ENCODE assay signal across 17 mouse cellular contexts in the genomic region with DNA sequence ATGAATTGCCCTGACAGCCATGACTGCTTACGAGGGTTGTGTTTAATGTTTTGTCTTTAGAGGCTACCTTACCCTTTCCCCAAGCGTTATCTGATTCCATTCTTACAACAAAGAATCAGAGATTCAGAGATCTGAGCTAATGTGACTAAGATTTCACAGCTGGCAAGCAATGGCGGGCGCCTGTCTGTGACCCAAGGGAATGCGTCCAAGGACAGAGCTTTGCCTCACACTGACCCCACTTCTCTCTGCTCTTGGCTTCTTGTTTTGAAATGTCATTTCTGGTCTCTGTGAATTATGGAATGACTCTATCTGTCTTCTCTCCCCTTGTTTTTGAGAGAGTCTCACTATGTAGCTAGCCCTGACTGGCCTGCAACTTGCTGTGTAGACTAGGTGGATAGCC. TPM values are rescaled to one million over a fixed set of nuclear protein-coding genes. Genes with fewer than 3 reads are reported as not detected.
A peak's percentile ranks its signal among the peaks of the same experiment; 100 is the strongest.
DNase-seq lines count a peak whose midpoint lies in the region; ATAC-seq and TF ChIP-seq lines count a peak whose summit lies in the region.
"Had no signal": no experiment of that assay in that cellular context is flagged by ENCODE, and none has a peak within 500 bp of the region (broad histone marks: within the 10 kb centered on the region; RNA-seq: fewer than 3 reads in every experiment).

No protein-coding gene starts in this region.

- no peak overlapping the region for H3K9ac ChIP-seq in heart, adult 2 months (ENCODE audit: low read depth, low read length)
- no peak overlapping the region for H3K9ac ChIP-seq in lung, postnatal 0 days (replicated peaks; ENCODE audit: low read depth)
- no peak overlapping the region for H3K9ac ChIP-seq in forebrain, embryonic 16.5 days (replicated peaks; ENCODE audit: low read depth, low read length)
- H3K9ac ChIP-seq: hindbrain, embryonic 14.5 days; lung, embryonic 15.5 days; neural tube, embryonic 12.5 days had no signal

- 0 out of 2 replicates have a peak, but pooled peaks have one; percentile 9 for TF ChIP-seq CTCF in heart, adult 2 months (IDR thresholded peaks at IDR 0.05)
- no peak for TF ChIP-seq CTCF in lung, postnatal 0 days (IDR thresholded peaks at IDR 0.05)
- TF ChIP-seq CTCF in lung, adult 2 months (IDR thresholded peaks at IDR 0.05; ENCODE audit: insufficient read depth, low read length): no peak

- H3K4me2 ChIP-seq in lung, postnatal 0 days (replicated peaks; ENCODE audit: low read depth, low read length): no peak overlapping the region
- H3K4me2 ChIP-seq in forebrain, embryonic 16.5 days (ENCODE audit: low read length): no peak overlapping the region
- H3K4me2 ChIP-seq: hindbrain, embryonic 14.5 days; liver, embryonic 11.5 days; lung, embryonic 15.5 days; neural tube, embryonic 12.5 days had no signal

- peaks cover 12% of the 10 kb centered on the region for H3K79me2 ChIP-seq in heart, adult 2 months (replicated peaks; ENCODE audit: control insufficient read depth, insufficient read depth, low read length)

- TF ChIP-seq EP300 in heart, adult 2 months (IDR thresholded peaks at IDR 0.05; ENCODE audit: insufficient read depth, low read depth, low read length): no peak
- no peak for TF ChIP-seq EP300 in lung, postnatal 0 days (IDR thresholded peaks at IDR 0.05)

- no peaks in the 10 kb centered on the region for H3K9me3 ChIP-seq in lung, postnatal 0 days (ENCODE audit: low read length)
- no peaks in the 10 kb centered on the region for H3K9me3 ChIP-seq in forebrain, embryonic 16.5 days (ENCODE audit: control insufficient read depth, low read length)
- H3K9me3 ChIP-seq: lung, embryonic 15.5 days; neural tube, embryonic 12.5 days had no signal

- H3K36me3 ChIP-seq in heart, adult 2 months (ENCODE audit: control insufficient read depth, insufficient read depth, low read length): peaks cover 27% of the 10 kb centered on the region
- H3K36me3 ChIP-seq in lung, postnatal 0 days (ENCODE audit: insufficient read depth, low read length): no peaks in the 10 kb centered on the region
- no peaks in the 10 kb centered on the region for H3K36me3 ChIP-seq in forebrain, embryonic 16.5 days (ENCODE audit: control insufficient read depth, insufficient read depth)
- H3K36me3 ChIP-seq: lung, embryonic 15.5 days; neural tube, embryonic 12.5 days had no signal

- peak; percentile 28; the same call in 1 of the 2 replicates for ATAC-seq in lung, postnatal 0 days
- ATAC-seq in forebrain, embryonic 16.5 days: no peak
- ATAC-seq: intestine, postnatal 0 days; Patski had no signal

- no peak overlapping the region for H3K4me3 ChIP-seq in heart, adult 2 months
- H3K4me3 ChIP-seq in lung, postnatal 0 days (ENCODE audit: low read depth, low read length): no peak overlapping the region
- no peak overlapping the region for H3K4me3 ChIP-seq in lung, adult 2 months (replicated peaks; ENCODE audit: extremely low read depth, low read depth, low read length)
- H3K4me3 ChIP-seq in forebrain, embryonic 16.5 days (replicated peaks; ENCODE audit: low read length): no peak overlapping the region
- H3K4me3 ChIP-seq: lung, embryonic 15.5 days; neural tube, embryonic 12.5 days had no signal

- TF ChIP-seq POLR2A in heart, adult 2 months (IDR thresholded peaks at IDR 0.05; ENCODE audit: insufficient read depth, low read depth, low read length): no peak
- TF ChIP-seq POLR2A in lung, adult 2 months (IDR thresholded peaks at IDR 0.05; ENCODE audit: borderline replicate concordance, extremely low read depth, low read depth, low read length): no peak

- peak overlapping the region; percentile 52 for H3K27ac ChIP-seq in heart, adult 2 months
- H3K27ac ChIP-seq in lung, postnatal 0 days (ENCODE audit: low read length): peak overlapping the region; percentile 54
- H3K27ac ChIP-seq in forebrain, embryonic 16.5 days (ENCODE audit: low read length): no peak overlapping the region
- H3K27ac ChIP-seq: hindbrain, embryonic 14.5 days; lung, embryonic 15.5 days; neural tube, embryonic 12.5 days had no signal

- no peaks in the 10 kb centered on the region for H3K27me3 ChIP-seq in heart, adult 2 months (ENCODE audit: control insufficient read depth, insufficient read depth, low read length)
- H3K27me3 ChIP-seq in lung, postnatal 0 days (replicated peaks; ENCODE audit: insufficient read depth, low read length): no peaks in the 10 kb centered on the region
- no peaks in the 10 kb centered on the region for H3K27me3 ChIP-seq in forebrain, embryonic 16.5 days (replicated peaks; ENCODE audit: control insufficient read depth, insufficient read depth, low read length)
- H3K27me3 ChIP-seq: lung, embryonic 15.5 days; neural tube, embryonic 12.5 days; Patski had no signal

- DNase-seq in heart, adult 2 months: no peak
- DNase-seq in heart, adult 9 months (ENCODE audit: low spot score in 2 of 2): no peak
- peak; percentile 74 for DNase-seq in lung, postnatal 0 days (ENCODE audit: low spot score)
- DNase-seq in lung, adult 2 months: no peak
- DNase-seq in adrenal gland, postnatal 25 days: peak; percentile 61
- peak; percentile 45 for DNase-seq in skeletal muscle tissue, adult 2 months (ENCODE audit: low read depth, low spot score)
- DNase-seq: B cell, adult 2 months; midbrain, embryonic 14.5 days; right cerebral cortex, postnatal 14 days; thymus, postnatal 36 days had no signal

- intact Hi-C loops in heart, adult 2 months (cut with DNase I): no loop called here

- WGBS in heart, adult 2 months: 61% methylated on average over 5 of the region's 5 CpGs
- 58% methylated on average over 5 of the region's 5 CpGs for WGBS in lung, postnatal 0 days
- 63% methylated on average over 5 of the region's 5 CpGs for WGBS in lung, adult 2 months
- 88% methylated on average over 5 of the region's 5 CpGs for WGBS in forebrain, embryonic 16.5 days

- peaks cover 25% of the 10 kb centered on the region for H3K4me1 ChIP-seq in heart, adult 2 months (ENCODE audit: control insufficient read depth, insufficient read depth, low read length)
- peaks cover 23% of the 10 kb centered on the region for H3K4me1 ChIP-seq in lung, postnatal 0 days (ENCODE audit: insufficient read depth, low read depth, low read length)
- peaks cover 26% of the 10 kb centered on the region for H3K4me1 ChIP-seq in lung, adult 2 months (ENCODE audit: control insufficient read depth, insufficient read depth, low read length)
- 0 out of 2 replicates have a peak, but pooled peaks cover 5% of the 10 kb centered on the region for H3K4me1 ChIP-seq in forebrain, embryonic 16.5 days (replicated peaks; ENCODE audit: control insufficient read depth, insufficient read depth, low read length)

RNA-seq across cellular contexts. Expression of gene Cnst, which starts 17.8 kb away (rescaled TPM):
- 10 to 100 TPM; 46.7 to 48.8 TPM for total RNA-seq in heart, adult 2 months (2021)
- 23.4 and 45.9 TPM in 2 replicates for polyA plus RNA-seq in heart, adult 2 months (2012; rRNA removed)
- polyA plus RNA-seq in lung, postnatal 0 days (2015; fragmentation: Nextera tagmentation; extraction: Ambion mirVana): 13.8 and 16.8 TPM in 2 replicates
- polyA plus RNA-seq in lung, adult 2 months (2012; rRNA removed): 16.2 and 22.5 TPM in 2 replicates
- total RNA-seq in adrenal gland, postnatal 25 days (2021): 43.4 and 60.7 TPM in 2 replicates
- 32.4 and 34.0 TPM in 2 replicates for polyA plus RNA-seq in forebrain, embryonic 16.5 days (2015; fragmentation: Nextera tagmentation; extraction: Ambion mirVana)

RNA-seq across cellular contexts. Expression of gene Tfb2m, which starts 17.9 kb away (rescaled TPM):
- 10 to 100 TPM; 51.3 to 58.3 TPM for total RNA-seq in heart, adult 2 months (2021)
- 19.2 and 33.6 TPM in 2 replicates for polyA plus RNA-seq in heart, adult 2 months (2012; rRNA removed)
- 22.3 and 26.1 TPM in 2 replicates for polyA plus RNA-seq in lung, postnatal 0 days (2015; fragmentation: Nextera tagmentation; extraction: Ambion mirVana)
- polyA plus RNA-seq in lung, adult 2 months (2012; rRNA removed): 6.6 and 8.4 TPM in 2 replicates
- total RNA-seq in adrenal gland, postnatal 25 days (2021): 45.1 and 48.6 TPM in 2 replicates
- polyA plus RNA-seq in forebrain, embryonic 16.5 days (2015; fragmentation: Nextera tagmentation; extraction: Ambion mirVana): 45.5 and 52.0 TPM in 2 replicates

RNA-seq across cellular contexts. Expression of gene Smyd3, which starts 46.1 kb away (rescaled TPM):
- total RNA-seq in heart, adult 2 months (2021): 1 to 10 TPM; 7.6 to 8.1 TPM
- 2.7 and 4.2 TPM in 2 replicates for polyA plus RNA-seq in heart, adult 2 months (2012; rRNA removed)
- polyA plus RNA-seq in lung, postnatal 0 days (2015; fragmentation: Nextera tagmentation; extraction: Ambion mirVana): 5.8 and 6.5 TPM in 2 replicates
- polyA plus RNA-seq in lung, adult 2 months (2012; rRNA removed): 2.8 and 4.7 TPM in 2 replicates
- 5.4 and 9.6 TPM in 2 replicates for total RNA-seq in adrenal gland, postnatal 25 days (2021)
- polyA plus RNA-seq in forebrain, embryonic 16.5 days (2015; fragmentation: Nextera tagmentation; extraction: Ambion mirVana): 29.3 and 29.4 TPM in 2 replicates

Comparison
In these comparisons a context has a peak if more than half of its experiments do, and no peak if none do; other contexts are left out.
1. DNase-seq: peak in lung, postnatal 0 days (single experiment), adrenal gland, postnatal 25 days (single experiment) and skeletal muscle tissue, adult 2 months (single experiment); none in heart, adult 2 months (0 of 2), heart, adult 9 months (0 of 2) and lung, adult 2 months (single experiment).